Mouse (Mus musculus): ENCODE measurements around the gene Trappc3.

DNA sequence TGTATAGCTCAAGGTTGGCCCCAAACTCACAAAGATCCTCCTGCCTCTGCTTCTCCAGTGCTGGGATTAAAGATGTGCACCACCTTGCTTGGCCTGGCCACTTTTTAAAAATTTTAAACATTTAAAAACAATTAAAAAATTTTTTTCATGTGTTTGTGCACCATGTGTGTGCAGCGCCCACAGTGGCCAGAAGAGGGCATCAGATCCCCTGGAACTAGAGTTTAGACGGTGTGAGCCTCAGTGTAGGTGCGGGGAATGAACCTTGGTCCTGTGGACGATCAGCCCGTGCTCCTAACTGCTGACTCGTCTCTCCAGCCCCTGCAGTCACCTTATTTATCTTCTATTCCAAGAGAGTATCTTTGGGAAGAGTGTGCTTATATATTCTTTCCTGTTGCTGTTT is 43.9 kb downstream of the Trappc3 start:
- TF ChIP-seq HCFC1 (IDR thresholded peaks at IDR 0.05; ENCODE audit: low read depth, low read length): no peak
- no peak for TF ChIP-seq NRF1 (IDR thresholded peaks at IDR 0.05; ENCODE audit: insufficient read depth, low read depth, low read length, poor library complexity, severe bottlenecking)
- no peak for TF ChIP-seq POLR2A (IDR thresholded peaks at IDR 0.05; ENCODE audit: control insufficient read depth in 1 of 2, insufficient read depth in 1 of 2, low read depth in 1 of 2, low read length in 2 of 2, poor library complexity in 1 of 2)
- TF ChIP-seq JUND (IDR thresholded peaks at IDR 0.05; ENCODE audit: low read depth, low read length): no peak
- peak in 2 of 3 experiments; percentile 17 to 43; a peak in 3 of 6 replicates for TF ChIP-seq CTCF (IDR thresholded peaks at IDR 0.05 in 2 of 3, conservative IDR thresholded peaks at IDR 0.05 in 1 of 3; ENCODE audit: control insufficient read depth in 1 of 3, insufficient read depth in 1 of 3, low read depth in 2 of 3, low read length in 3 of 3, poor library complexity in 1 of 3, severe bottlenecking in 1 of 3)
- no peak for TF ChIP-seq SMC3 (IDR thresholded peaks at IDR 0.05; ENCODE audit: low read depth, low read length)
- no peak for TF ChIP-seq MXI1 (IDR thresholded peaks at IDR 0.05; ENCODE audit: low read depth, low read length)
